Mouse (Mus musculus) neural tube, embryonic 12.5 days (tissue): ENCODE data around the gene Ric1. TPM values are rescaled to one million over a fixed set of nuclear protein-coding genes. Genes with fewer than 3 reads are reported as not detected.

Experiments used
- ATAC-seq: fragments of 200-750 bp; cut with Nextera tagmentation; 2 replicates; pipeline ENCODE4 v1.8.0; 2017; ENCODE audit warnings: low read depth, mild to moderate bottlenecking, moderate TSS enrichment, moderate library complexity; ENCODE audit not compliant: low FRiP score
- H3K27ac ChIP-seq: fragments of 300-500 bp; sonication (generic); 2 replicates; pipeline ENCODE4 v1.5.1; 2016
- H3K27me3 ChIP-seq: fragments of 300-500 bp; sonication (generic); replicated peaks from 2 replicates; pipeline ENCODE4 v1.6.1; 2016; ENCODE audit warnings: mild to moderate bottlenecking
- H3K36me3 ChIP-seq: fragments of 300-500 bp; sonication (generic); 2 replicates; pipeline ENCODE4 v1.6.1; 2016; ENCODE audit warnings: mild to moderate bottlenecking
- H3K4me1 ChIP-seq: fragments of 300-500 bp; sonication (generic); 2 replicates; pipeline ENCODE4 v1.6.1; 2016
- H3K4me2 ChIP-seq: fragments of 300-500 bp; sonication (generic); replicated peaks from 2 replicates; pipeline ENCODE4 v1.6.1; 2016; ENCODE audit warnings: mild to moderate bottlenecking
- H3K4me3 ChIP-seq: fragments of 300-500 bp; sonication (generic); 2 replicates; pipeline ENCODE4 v1.5.1; 2016
- H3K9ac ChIP-seq: fragments of 300-500 bp; sonication (generic); 2 replicates; pipeline ENCODE4 v1.6.1; 2016; ENCODE audit warnings: mild to moderate bottlenecking
- H3K9me3 ChIP-seq: fragments of 300-500 bp; sonication (generic); 2 replicates; pipeline ENCODE4 v1.6.1; 2016; ENCODE audit warnings: mild to moderate bottlenecking
- WGBS: fragments of 180-500 bp; shearing (Covaris S2); methylation state at CpG from one replicate; pipeline ENCODE4 v1.1.7; 2016; 5-methylcytosine and 5-hydroxymethylcytosine counted together
- polyA plus RNA-seq: library from polyadenylated mRNA; unstranded; fragments of >200 nt; fragmentation: Nextera tagmentation; extraction: Ambion mirVana; gene quantifications from 2 replicates; pipeline ENCODE4 v1.2.1, GENCODE M21; 2016

Gene Ric1
- polyA plus RNA-seq, 1 experiment from 2014 or later, result 15.1 TPM

- H3K9ac ChIP-seq, result no peak overlapping the region
- no peaks in the 10 kb centered on the region for H3K36me3 ChIP-seq
- 83% methylated on average over 7 of the region's 7 CpGs for WGBS
- no peak overlapping the region for H3K4me3 ChIP-seq
- no peaks in the 10 kb centered on the region for H3K27me3 ChIP-seq
- H3K4me2 ChIP-seq, result no peak overlapping the region
- ATAC-seq, result no peak
- no peaks in the 10 kb centered on the region for H3K9me3 ChIP-seq
- no peak overlapping the region for H3K27ac ChIP-seq
- H3K4me1 ChIP-seq, result no peaks in the 10 kb centered on the region
Observed at GRCm38 (mm10) chr19:29486545-29487206, 35.4 kb upstream of the Ric1 start.

GRCm38 (mm10) chr19:29487326-29488072 is 34.6 kb upstream of the Ric1 start:
- ATAC-seq, result no peak
- Histone ChIP-seq H3K27me3 (no peaks in the 10 kb centered on the region), H3K9ac (no peak overlapping the region), H3K27ac (no peak overlapping the region), H3K4me1 (no peaks in the 10 kb centered on the region), H3K4me2 (no peak overlapping the region), H3K9me3 (no peaks in the 10 kb centered on the region), H3K36me3 (no peaks in the 10 kb centered on the region), H3K4me3 (no peak overlapping the region)
- WGBS, result 90% methylated on average over 14 of the region's 14 CpGs

GRCm38 (mm10) chr19:29488073-29488390 is 34.0 kb upstream of the Ric1 start:
- no peaks in the 10 kb centered on the region for H3K27me3 ChIP-seq
- WGBS, result 62% methylated on average over 6 of the region's 6 CpGs
- no peak overlapping the region for H3K9ac ChIP-seq
- no peaks in the 10 kb centered on the region for H3K36me3 ChIP-seq
- ATAC-seq, result no peak
- H3K4me1 ChIP-seq, result no peaks in the 10 kb centered on the region
- no peak overlapping the region for H3K4me3 ChIP-seq
- no peaks in the 10 kb centered on the region for H3K9me3 ChIP-seq
- no peak overlapping the region for H3K4me2 ChIP-seq
- H3K27ac ChIP-seq, result no peak overlapping the region

GRCm38 (mm10) chr19:29488420-29488819 is 33.7 kb upstream of the Ric1 start:
- ATAC-seq, result no peak

GRCm38 (mm10) chr19:29489785-29490284 is 32.2 kb upstream of the Ric1 start:
- ATAC-seq, result no peak
- no peak overlapping the region for H3K4me2 ChIP-seq
- WGBS, result 75% methylated on average over 3 of the region's 3 CpGs

More at GRCm38 (mm10) chr19:29488420-29488819, 33.7 kb upstream of the Ric1 start:
- WGBS, result 75% methylated on average over 10 of the region's 10 CpGs
- Histone ChIP-seq H3K36me3 (no peaks in the 10 kb centered on the region), H3K9me3 (no peaks in the 10 kb centered on the region), H3K4me1 (no peaks in the 10 kb centered on the region), H3K4me3 (no peak overlapping the region), H3K4me2 (no peak overlapping the region), H3K27me3 (no peaks in the 10 kb centered on the region), H3K9ac (no peak overlapping the region), H3K27ac (no peak overlapping the region)

GRCm38 (mm10) chr19:29491467-29491866 is 30.6 kb upstream of the Ric1 start:
- WGBS, result 82% methylated on average over 9 of the region's 9 CpGs

More at GRCm38 (mm10) chr19:29489785-29490284, 32.2 kb upstream of the Ric1 start:
- Histone ChIP-seq H3K36me3 (no peaks in the 10 kb centered on the region), H3K4me1 (no peaks in the 10 kb centered on the region), H3K4me3 (no peak overlapping the region), H3K9me3 (no peaks in the 10 kb centered on the region), H3K27ac (no peak overlapping the region), H3K9ac (no peak overlapping the region), H3K27me3 (no peaks in the 10 kb centered on the region)

GRCm38 (mm10) chr19:29494454-29494853 is 27.6 kb upstream of the Ric1 start:
- H3K27ac ChIP-seq, result no peak overlapping the region
- 71% methylated on average over 4 of the region's 4 CpGs for WGBS
- no peaks in the 10 kb centered on the region for H3K27me3 ChIP-seq
- no peaks in the 10 kb centered on the region for H3K9me3 ChIP-seq
- no peaks in the 10 kb centered on the region for H3K4me1 ChIP-seq
- H3K4me3 ChIP-seq, result no peak overlapping the region
- H3K9ac ChIP-seq, result no peak overlapping the region
- H3K36me3 ChIP-seq, result no peaks in the 10 kb centered on the region
- no peak overlapping the region for H3K4me2 ChIP-seq
- ATAC-seq, result no peak

More at GRCm38 (mm10) chr19:29491467-29491866, 30.6 kb upstream of the Ric1 start:
- Histone ChIP-seq H3K4me1 (no peaks in the 10 kb centered on the region), H3K4me2 (no peak overlapping the region), H3K27ac (no peak overlapping the region), H3K27me3 (no peaks in the 10 kb centered on the region), H3K4me3 (no peak overlapping the region), H3K9ac (no peak overlapping the region), H3K9me3 (no peaks in the 10 kb centered on the region), H3K36me3 (no peaks in the 10 kb centered on the region)
- no peak for ATAC-seq

- no peaks in the 10 kb centered on the region for H3K4me1 ChIP-seq
- H3K9ac ChIP-seq, result no peak overlapping the region
- 76% methylated on average over 6 of the region's 6 CpGs for WGBS
- H3K4me3 ChIP-seq, result no peak overlapping the region
- no peak overlapping the region for H3K27ac ChIP-seq
- H3K27me3 ChIP-seq, result no peaks in the 10 kb centered on the region
- no peak for ATAC-seq
- no peaks in the 10 kb centered on the region for H3K36me3 ChIP-seq
- no peaks in the 10 kb centered on the region for H3K9me3 ChIP-seq
- no peak overlapping the region for H3K4me2 ChIP-seq
Observed at GRCm38 (mm10) chr19:29496001-29496597, 26.0 kb upstream of the Ric1 start.

- no peak overlapping the region for H3K27ac ChIP-seq
- no peaks in the 10 kb centered on the region for H3K4me1 ChIP-seq
- no peak overlapping the region for H3K4me3 ChIP-seq
- 79% methylated on average over 7 of the region's 7 CpGs for WGBS
- no peak overlapping the region for H3K9ac ChIP-seq
- no peak overlapping the region for H3K4me2 ChIP-seq
- H3K27me3 ChIP-seq, result no peaks in the 10 kb centered on the region
- H3K9me3 ChIP-seq, result no peaks in the 10 kb centered on the region
- H3K36me3 ChIP-seq, result no peaks in the 10 kb centered on the region
- ATAC-seq, result no peak
Observed at GRCm38 (mm10) chr19:29496786-29497557, 25.1 kb upstream of the Ric1 start.

GRCm38 (mm10) chr19:29497874-29498273 is 24.2 kb upstream of the Ric1 start:
- WGBS, result 89% methylated on average over 7 of the region's 7 CpGs
- H3K4me2 ChIP-seq, result no peak overlapping the region

GRCm38 (mm10) chr19:29498842-29499456 is 23.1 kb upstream of the Ric1 start:
- Histone ChIP-seq H3K27ac (no peak overlapping the region), H3K4me1 (no peaks in the 10 kb centered on the region), H3K9ac (no peak overlapping the region), H3K4me3 (no peak overlapping the region), H3K9me3 (no peaks in the 10 kb centered on the region), H3K27me3 (no peaks in the 10 kb centered on the region), H3K4me2 (no peak overlapping the region), H3K36me3 (no peaks in the 10 kb centered on the region)
- WGBS, result 78% methylated on average over 6 of the region's 6 CpGs
- ATAC-seq, result no peak

More at GRCm38 (mm10) chr19:29497874-29498273, 24.2 kb upstream of the Ric1 start:
- no peaks in the 10 kb centered on the region for H3K4me1 ChIP-seq
- H3K36me3 ChIP-seq, result no peaks in the 10 kb centered on the region
- no peak overlapping the region for H3K4me3 ChIP-seq
- no peaks in the 10 kb centered on the region for H3K27me3 ChIP-seq
- no peak for ATAC-seq
- H3K9ac ChIP-seq, result no peak overlapping the region
- H3K9me3 ChIP-seq, result no peaks in the 10 kb centered on the region
- H3K27ac ChIP-seq, result no peak overlapping the region
